Mouse (Mus musculus) lung, adult 2 months (tissue): ENCODE measurements around the gene Uba52. TPM values are rescaled to one million over a fixed set of nuclear protein-coding genes. Genes with fewer than 3 reads are reported as not detected.

Source experiments
- DNase-seq: peaks from one replicate; pipeline ENCODE4 v3.0.0; 2022
- H3K4me1 ChIP-seq: fragments of 200-500 bp; 2 replicates; pipeline ENCODE4 v1.6.1; 2011; ENCODE audit warnings: low read length; ENCODE audit not compliant: control insufficient read depth, insufficient read depth
- H3K4me3 ChIP-seq: fragments of 200-500 bp; replicated peaks from 2 replicates; pipeline ENCODE3; 2011; ENCODE audit warnings: low read depth, mild to moderate bottlenecking, control low read depth, low read length; ENCODE audit errors: extremely low read depth
- CTCF ChIP-seq: fragments of 200-500 bp; IDR thresholded peaks from 2 replicates; pipeline ENCODE4 v1.5.1; 2011; ENCODE audit warnings: mild to moderate bottlenecking, low read length, control low read depth; ENCODE audit not compliant: insufficient read depth
- POLR2A ChIP-seq: fragments of 200-500 bp; IDR thresholded peaks from 2 replicates; pipeline ENCODE4 v1.6.1; 2011; ENCODE audit warnings: low read depth, mild to moderate bottlenecking, control low read depth, low read length, borderline replicate concordance; ENCODE audit errors: extremely low read depth
- WGBS: fragments of 180-500 bp; shearing (Covaris S2); methylation state at CpG from one replicate; pipeline ENCODE4 v1.1.7; 2018; 5-methylcytosine and 5-hydroxymethylcytosine counted together
- polyA plus RNA-seq: library from polyadenylated mRNA; depleted of rRNA; stranded (reverse); fragments of >200 nt; gene quantifications from 2 replicates; pipeline ENCODE4 v1.2.3, GENCODE M21; 2012

Uba52 gene
- polyA plus RNA-seq, 1 experiment = 370 TPM

DNA sequence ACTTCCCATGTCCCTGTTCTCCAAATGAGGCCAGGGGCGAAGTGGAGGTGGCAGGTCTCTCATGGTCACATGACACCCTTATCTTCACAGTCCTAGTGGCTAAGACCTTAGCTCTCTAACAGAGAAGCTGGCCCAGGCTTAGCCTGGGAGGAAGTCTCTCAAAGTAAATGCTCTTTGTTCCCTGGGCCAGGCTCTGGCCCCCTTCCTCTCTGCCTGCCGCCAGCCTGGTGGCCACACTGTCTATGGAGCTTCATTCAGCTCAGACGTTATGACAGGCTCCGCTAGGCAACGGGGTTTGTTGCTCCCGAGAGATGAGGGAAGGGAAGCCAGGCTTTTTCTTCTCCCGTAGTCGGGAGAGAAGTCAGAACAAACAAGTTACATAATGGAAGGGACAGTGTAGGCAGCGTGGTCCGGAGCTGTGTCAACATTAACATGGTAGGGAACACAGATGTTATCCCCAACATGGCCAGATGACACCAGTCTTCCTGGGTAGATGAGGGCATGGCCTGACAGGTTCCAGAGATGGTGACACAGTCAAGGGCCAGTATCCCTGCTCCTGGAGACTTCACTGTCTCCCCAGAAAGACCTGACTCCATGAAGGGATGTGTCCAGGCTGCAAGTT is 41.2 kb downstream of the Uba52 start:
- no peak overlapping the region for H3K4me3 ChIP-seq
- TF ChIP-seq CTCF (no peak), POLR2A (no peak)
- H3K4me1 ChIP-seq = peaks cover 26% of the 10 kb centered on the region
- no peak for DNase-seq
- 17% methylated on average over 10 of the region's 10 CpGs for WGBS

- no peak for DNase-seq
- Histone ChIP-seq H3K4me3 (no peak overlapping the region), H3K4me1 (peaks cover 26% of the 10 kb centered on the region)
- TF ChIP-seq POLR2A = no peak
- TF ChIP-seq CTCF = no peak
- 76% methylated on average over 4 of the region's 4 CpGs for WGBS
Measured at GRCm38 (mm10) chr8:70468733-70469132, 41.9 kb downstream of the Uba52 start.

DNA sequence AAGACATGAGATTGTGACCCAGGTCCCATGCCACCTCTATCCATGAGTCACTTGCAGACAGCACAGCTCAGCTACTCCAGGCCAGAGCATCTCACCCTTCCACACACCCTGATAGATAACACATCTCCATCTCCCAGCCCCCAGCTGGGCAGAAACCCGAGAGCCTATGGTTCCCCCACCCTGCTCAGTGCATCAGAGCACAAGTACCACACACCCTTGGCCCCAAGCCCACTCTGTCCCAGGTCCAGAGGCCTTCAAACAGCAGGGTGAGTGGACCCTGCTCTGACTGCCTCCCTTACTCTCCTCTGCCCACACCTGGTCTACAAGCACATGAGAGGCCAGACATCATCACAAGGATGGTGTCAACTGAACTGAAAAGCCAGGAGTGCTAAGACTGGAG is 42.7 kb downstream of the Uba52 start:
- no peak for DNase-seq
- Histone ChIP-seq H3K4me3 (no peak overlapping the region), H3K4me1 (peaks cover 26% of the 10 kb centered on the region)
- TF ChIP-seq POLR2A (no peak), CTCF (no peak)
- WGBS = 62% methylated on average over 1 of the region's 1 CpGs

- 57% methylated on average over 5 of the region's 5 CpGs for WGBS
- no peak for DNase-seq
- TF ChIP-seq CTCF = no peak
- TF ChIP-seq POLR2A = no peak
- H3K4me1 ChIP-seq = peaks cover 26% of the 10 kb centered on the region
- H3K4me3 ChIP-seq = no peak overlapping the region
Measured at GRCm38 (mm10) chr8:70467229-70467725, 43.3 kb downstream of the Uba52 start.

DNA sequence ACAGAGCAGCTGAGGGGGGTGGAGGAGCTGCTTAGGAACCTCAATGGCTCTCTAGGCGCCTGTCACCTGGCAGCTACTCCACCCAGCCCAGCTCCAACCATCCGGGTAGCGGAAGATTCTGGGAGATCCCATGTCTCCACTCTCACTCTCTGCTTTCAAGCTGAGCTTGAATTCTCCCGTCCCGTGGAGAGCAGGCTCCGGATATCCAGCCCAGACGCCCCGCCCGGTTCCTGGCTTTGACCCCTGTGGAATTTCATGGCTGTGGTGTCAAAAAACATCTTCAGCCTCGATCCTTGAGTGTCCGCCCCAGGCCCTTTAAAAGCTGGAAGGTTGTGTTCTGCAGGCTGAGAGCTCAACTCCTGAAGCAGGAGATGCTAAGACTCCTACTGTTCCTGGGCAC is 43.8 kb downstream of the Uba52 start:
- 27% methylated on average over 11 of the region's 11 CpGs for WGBS

GRCm38 (mm10) chr8:70466305-70466704 is 44.3 kb downstream of the Uba52 start:
- WGBS = 76% methylated on average over 4 of the region's 4 CpGs
- Histone ChIP-seq H3K4me3 (no peak overlapping the region), H3K4me1 (peaks cover 26% of the 10 kb centered on the region)
- no peak for DNase-seq
- TF ChIP-seq CTCF = no peak

More for the DNA sequence above, 43.8 kb downstream of the Uba52 start:
- DNase-seq = no peak
- TF ChIP-seq POLR2A = no peak
- Histone ChIP-seq H3K4me3 (no peak overlapping the region), H3K4me1 (peaks cover 26% of the 10 kb centered on the region)

DNA sequence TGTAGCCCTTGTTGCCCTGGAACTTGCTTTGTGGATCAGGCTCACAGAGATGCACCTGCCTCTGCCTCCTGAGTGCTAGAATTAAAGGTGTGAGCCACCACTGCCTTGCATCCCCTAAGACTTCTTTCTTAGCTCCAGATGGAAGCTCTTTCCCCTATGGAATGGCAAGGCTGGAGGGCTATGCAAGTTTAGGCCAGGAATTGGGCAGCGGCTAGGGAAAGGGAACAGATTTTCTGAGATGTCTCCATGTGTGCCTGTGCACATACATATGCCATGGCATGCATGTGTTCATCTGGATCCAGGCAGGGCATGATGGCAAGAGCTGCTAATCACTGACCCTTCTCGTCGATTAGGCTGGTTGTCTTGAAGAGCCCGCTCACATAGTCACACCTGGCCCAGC is 44.9 kb downstream of the Uba52 start:
- DNase-seq = no peak
- 96% methylated on average over 4 of the region's 4 CpGs for WGBS
- no peak overlapping the region for H3K4me3 ChIP-seq
- TF ChIP-seq CTCF (no peak), POLR2A (no peak)
- peaks cover 26% of the 10 kb centered on the region for H3K4me1 ChIP-seq

- DNase-seq = no peak
- 90% methylated on average over 6 of the region's 6 CpGs for WGBS
- Histone ChIP-seq H3K4me1 (peaks cover 21% of the 10 kb centered on the region), H3K4me3 (no peak overlapping the region)
- TF ChIP-seq CTCF = no peak
- no peak for TF ChIP-seq POLR2A
Measured at GRCm38 (mm10) chr8:70464162-70464561, 46.4 kb downstream of the Uba52 start.

- Histone ChIP-seq H3K4me1 (peaks cover 14% of the 10 kb centered on the region), H3K4me3 (no peak overlapping the region)
- no peak for DNase-seq
- WGBS = 74% methylated on average over 4 of the region's 4 CpGs
- TF ChIP-seq CTCF (no peak), POLR2A (no peak)
Measured at GRCm38 (mm10) chr8:70463306-70463705, 47.3 kb downstream of the Uba52 start.

GRCm38 (mm10) chr8:70462516-70462813 is 48.1 kb downstream of the Uba52 start:
- TF ChIP-seq POLR2A (no peak), CTCF (no peak)
- Histone ChIP-seq H3K4me3 (no peak overlapping the region), H3K4me1 (peaks cover 9% of the 10 kb centered on the region)
- WGBS = 84% methylated on average over 8 of the region's 8 CpGs
- no peak for DNase-seq
